Mouse (Mus musculus): ENCODE data around the gene Catsper4.

Catsper4 gene

DNA sequence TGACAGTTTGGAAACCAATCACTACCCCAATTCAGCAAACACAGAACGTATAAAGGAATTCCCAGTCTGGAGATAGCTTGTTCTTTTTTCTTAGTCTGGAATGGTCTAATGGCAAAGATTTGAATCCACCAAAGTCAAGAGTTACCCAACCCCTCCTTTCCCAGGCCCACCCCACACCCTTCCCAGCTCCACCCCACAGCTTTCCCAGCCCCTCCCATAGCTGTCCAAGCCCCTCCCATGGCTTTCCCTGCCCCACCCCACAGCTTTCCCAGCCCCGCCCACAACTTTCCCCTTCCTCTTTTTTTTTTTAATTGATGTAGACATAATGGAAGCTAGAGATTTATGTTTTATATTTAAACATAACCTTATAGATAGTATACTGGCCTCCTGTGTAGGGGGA, 27.8 kb downstream of the Catsper4 start:
- in situ Hi-C loops (cut with MboI, MseI), result loop anchor here (5.0 kb wide), 2 partner anchors 33 to 93 kb away; no protein-coding TSS in a partner anchor

DNA sequence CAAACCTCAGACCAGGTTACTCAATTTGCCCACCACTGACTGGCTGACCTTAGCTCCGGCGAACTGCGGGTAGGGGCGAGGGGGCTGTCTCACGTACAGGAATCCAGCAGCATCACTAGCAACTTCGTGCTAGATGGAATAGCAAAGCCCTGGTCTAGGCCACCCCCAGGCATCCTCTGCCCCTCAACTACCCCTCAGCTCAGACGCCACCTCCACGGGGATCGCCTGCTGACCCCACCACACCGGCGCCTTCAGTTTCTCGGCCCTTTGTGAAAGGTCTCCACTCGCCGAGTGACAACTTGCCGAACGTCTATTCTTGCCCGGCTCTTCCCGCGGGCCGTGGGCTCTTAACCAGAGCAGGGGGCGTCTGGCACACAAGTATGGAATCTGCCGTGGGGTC, 40.9 kb downstream of the Catsper4 start:
- in situ Hi-C loops (cut with MboI, MseI), result loop anchor here in 1 of 2 experiments (10.0 kb wide), 1 partner anchor 109 kb away; no protein-coding TSS in a partner anchor

DNA sequence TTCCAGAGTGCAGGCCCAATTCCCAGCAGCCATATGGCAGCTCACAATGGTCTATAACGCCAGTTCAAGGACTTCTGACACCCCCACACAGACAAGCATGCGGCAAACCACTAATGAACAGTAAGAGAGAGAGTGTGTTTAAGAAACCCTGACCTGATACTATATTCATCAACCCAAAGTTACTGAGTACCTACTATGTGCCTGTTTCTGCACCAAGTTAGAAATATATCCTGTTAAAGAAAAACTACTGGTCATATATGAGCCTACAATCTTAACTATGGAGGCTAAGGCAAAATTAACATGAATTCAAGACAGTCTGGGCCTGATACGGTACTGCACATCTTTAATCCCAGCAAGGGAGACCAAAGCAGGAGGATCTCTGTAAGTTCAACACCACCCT, 41.6 kb downstream of the Catsper4 start:
- in situ Hi-C loops (cut with MboI, MseI), result loop anchor here in 1 of 2 experiments (10.0 kb wide), 1 partner anchor 109 kb away; no protein-coding TSS in a partner anchor

DNA sequence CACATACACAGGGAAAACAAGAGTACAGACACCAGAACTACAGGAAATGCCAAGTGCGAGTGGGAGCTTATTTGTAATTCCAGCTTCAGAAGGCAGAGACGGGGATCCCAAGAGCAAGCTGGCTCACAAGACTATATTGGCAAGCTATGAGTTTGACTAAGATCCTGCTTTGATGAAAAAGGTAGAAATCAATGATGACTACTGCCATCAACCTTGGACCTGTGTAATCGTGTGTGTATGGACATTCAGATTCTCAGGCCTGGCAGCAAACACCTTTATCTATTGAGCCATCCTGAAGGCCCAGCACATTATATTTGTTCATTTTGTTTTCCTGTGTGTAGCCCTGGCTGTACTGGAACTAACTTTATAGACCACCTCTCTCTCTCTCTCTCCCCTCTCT, 43.5 kb downstream of the Catsper4 start:
- in situ Hi-C loops (cut with MboI, MseI), result loop anchor here in 1 of 2 experiments (10.0 kb wide), 1 partner anchor 111 kb away; no protein-coding TSS in a partner anchor

DNA sequence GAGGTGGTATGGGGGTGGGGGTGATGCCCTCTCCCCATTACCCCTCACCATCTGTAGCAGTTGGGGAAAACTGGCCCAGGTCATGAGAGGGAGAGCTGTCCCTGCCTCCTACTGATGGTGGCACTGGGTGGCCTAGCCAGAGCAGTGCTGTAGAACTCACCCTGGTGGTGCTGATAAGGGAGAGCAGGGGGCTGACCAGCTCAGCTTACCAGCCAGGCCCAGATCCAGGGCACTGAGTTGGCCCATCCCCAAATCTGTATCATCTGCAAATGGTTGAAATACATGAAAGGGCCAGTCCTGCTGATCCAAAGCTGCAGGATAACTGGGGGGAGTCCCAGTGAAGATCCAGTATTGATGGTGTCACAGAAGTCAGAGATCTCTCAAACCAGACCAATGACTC, 45.4 kb downstream of the Catsper4 start:
- in situ Hi-C loops (cut with MboI, MseI), result loop anchor here in 1 of 2 experiments (10.0 kb wide), 1 partner anchor 113 kb away; no protein-coding TSS in a partner anchor

DNA sequence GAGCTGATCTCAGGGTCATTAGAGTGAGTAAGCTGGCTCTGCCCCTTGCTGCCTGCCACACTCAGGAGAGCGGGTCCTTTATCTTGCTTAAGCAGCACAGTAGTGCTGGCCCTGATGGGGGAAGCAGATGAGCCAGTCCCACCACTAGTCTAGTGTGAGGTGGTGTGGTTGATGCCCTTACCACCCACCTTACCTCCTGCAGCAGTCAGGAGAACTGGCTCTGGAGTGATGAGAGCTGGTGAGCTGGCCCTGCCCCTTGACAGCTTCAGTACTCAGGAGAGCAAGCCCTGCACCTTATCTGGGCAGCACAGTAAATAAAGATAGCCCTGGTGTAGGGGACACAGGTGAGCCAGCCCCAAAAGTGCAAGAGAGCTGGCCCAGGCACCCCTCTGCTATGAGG, 46.1 kb downstream of the Catsper4 start:
- in situ Hi-C loops (cut with MboI, MseI), result loop anchor here in 1 of 2 experiments (10.0 kb wide), 1 partner anchor 114 kb away; no protein-coding TSS in a partner anchor

DNA sequence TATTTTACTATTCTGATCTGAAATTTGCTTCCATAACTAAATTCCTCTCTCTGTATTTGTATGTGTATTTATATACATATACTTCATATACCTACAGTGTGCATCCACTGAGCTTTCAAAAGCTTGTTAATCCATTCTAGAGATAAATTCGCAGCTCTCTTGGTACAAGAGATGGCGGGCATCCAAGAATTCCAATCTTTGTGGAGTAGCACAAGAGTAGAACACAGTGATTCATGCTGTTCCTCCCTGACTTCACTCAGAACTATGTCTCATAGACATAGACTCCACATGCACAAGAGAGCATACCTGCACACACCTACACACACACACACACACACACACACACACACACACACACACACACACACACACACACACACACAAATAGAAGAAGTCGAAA, 54.8 kb downstream of the Catsper4 start:
- in situ Hi-C loops (cut with MboI, MseI), result no loop called here

DNA sequence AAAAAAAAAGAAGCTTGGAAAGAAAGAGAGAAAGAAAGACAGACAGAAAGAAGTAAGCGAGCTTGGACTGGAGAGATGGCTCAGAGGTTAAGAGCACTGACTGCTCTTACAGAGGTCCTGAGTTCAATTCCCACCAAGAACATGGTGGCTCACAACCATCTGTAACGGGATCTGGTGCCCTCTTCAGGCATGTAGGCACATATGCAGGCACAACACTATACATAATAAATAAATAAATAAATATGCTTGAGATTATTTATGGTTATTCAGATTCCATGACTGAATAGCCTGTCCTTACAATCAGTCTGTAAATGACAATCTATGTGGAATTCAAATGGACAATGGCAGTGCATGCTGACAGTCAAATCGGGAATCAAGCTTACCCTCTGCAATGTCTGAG, 60.3 kb downstream of the Catsper4 start:
- in situ Hi-C loops (cut with MboI, MseI), result no loop called here

DNA sequence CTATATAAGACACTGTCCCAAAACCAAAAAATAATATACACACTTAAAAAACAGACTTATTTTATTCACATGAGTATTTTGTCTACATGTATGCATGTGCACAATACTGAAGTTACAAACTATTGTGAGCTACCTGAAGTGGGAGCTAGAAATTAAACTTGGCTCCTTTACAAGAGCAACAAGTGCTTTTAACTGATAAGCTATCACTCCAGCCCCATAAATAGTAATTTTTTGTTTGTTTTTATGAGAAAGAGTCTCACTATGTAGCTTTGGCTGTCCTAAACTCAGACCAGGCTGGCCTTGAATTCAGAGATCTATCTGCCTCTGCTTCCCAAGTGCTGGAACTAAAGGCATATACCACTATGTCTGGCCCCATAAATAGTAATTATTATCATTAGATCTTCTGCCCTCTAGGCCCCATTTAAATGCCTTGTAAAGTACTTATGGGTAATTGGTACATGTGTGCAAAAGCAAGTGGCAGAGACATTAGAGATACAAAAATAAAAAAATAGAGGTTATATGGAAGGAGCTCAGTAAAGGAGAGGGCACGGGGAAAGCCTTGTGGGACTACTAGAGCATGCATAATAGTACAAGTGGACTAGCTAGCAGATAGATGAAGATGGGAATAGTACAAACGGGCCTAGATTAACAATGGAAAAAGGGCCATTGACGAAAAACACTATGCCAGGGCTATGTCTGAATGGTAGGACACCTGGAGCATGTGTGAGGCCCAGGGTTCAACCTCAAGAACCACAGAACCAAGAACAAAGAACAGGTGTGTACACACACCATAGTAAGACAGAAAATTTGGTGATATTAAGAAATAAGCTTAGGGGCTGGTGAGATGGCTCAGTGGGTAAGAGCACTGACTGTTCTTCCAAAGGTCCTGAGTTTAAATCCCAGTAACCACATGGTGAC, 61.4 kb downstream of the Catsper4 start:
- in situ Hi-C loops (cut with MboI, MseI), result no loop called here

DNA sequence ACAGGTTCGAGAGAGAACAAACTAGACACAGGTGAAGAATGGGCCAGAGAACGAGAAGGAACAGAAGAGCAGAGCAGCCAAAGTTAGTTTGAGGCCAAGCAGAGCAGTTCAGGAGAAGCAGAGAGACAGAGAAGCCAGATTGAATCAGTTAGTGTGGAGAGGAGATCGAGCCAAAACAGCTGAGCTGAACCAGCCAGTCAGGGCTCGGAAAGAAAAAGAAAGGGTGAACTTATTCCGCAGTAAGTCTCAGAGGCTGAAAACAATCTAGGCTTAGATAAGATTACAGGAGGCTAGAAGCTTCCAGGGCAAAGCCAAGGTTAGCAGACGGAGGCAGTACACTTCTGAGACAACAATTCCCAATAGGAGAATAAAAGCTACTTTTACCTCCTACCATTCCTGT, 62.2 kb downstream of the Catsper4 start:
- in situ Hi-C loops (cut with MboI, MseI), result no loop called here

DNA sequence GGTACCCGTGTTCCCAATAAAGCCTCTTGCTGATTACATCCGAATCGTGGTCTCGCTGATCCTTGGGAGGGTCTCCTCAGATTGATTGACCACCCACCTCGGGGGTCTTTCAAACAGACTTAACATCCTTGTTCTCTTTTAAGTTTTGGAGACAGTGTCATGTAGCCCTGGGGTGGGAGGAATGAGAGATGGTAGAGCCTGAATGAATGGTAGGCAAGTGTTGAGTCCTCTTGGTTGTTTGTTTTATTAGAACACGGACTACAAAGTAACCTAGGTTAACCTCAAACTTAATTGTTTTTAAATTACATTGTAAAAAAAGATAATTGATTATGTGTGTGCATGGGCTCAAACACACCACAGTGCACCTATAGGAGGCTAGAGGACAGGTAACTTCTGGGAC, 62.6 kb downstream of the Catsper4 start:
- in situ Hi-C loops (cut with MboI, MseI), result no loop called here
